Mouse (Mus musculus) adrenal gland, postnatal 14 days (tissue): ENCODE measurements around the gene Fam214a. TPM values are rescaled to one million over a fixed set of nuclear protein-coding genes. Genes with fewer than 3 reads are reported as not detected.
A peak's percentile ranks its signal among the peaks of the same experiment; 100 is the strongest.

ENCODE experiments used
- DNase-seq: peaks from one replicate; pipeline ENCODE4 v3.0.0; 2021; ENCODE audit warnings: mixed read lengths
- long read RNA-seq, 2 experiments: library from polyadenylated mRNA; stranded (forward); transcript quantifications; one replicate each; pipeline ENCODE4 v2.0.0; 2021
- total RNA-seq: library from RNA; stranded (reverse); gene quantifications from 2 replicates; pipeline ENCODE4 v1.2.3, GENCODE M21; 2021

Gene Fam214a
- total RNA-seq = 80.4 and 93.0 TPM in 2 replicates
- long read RNA-seq, experiment 1, full-length matches to known transcripts = 13 of 34 reads
- long read RNA-seq, experiment 1, partial matches to known transcripts = 13 of 34 reads
- long read RNA-seq, experiment 1, other reads (novel, unspliced or antisense) = 8 of 34 reads
- long read RNA-seq, experiment 2, full-length matches to known transcripts = 33 of 55 reads
- long read RNA-seq, experiment 2, partial matches to known transcripts = 17 of 55 reads
- long read RNA-seq, experiment 2, other reads (novel, unspliced or antisense) = 5 of 55 reads

GRCm38 (mm10) chr9:74952756-74953247 lies at the start of gene Fam214a:
TSS of gene Fam214a (plus strand) at chr9:74952884.
- DNase-seq = peak; percentile 96

GRCm38 (mm10) chr9:74904866-74905508 lies 47.7 kb upstream of the Fam214a start:
- peak; percentile 87 for DNase-seq

DNA sequence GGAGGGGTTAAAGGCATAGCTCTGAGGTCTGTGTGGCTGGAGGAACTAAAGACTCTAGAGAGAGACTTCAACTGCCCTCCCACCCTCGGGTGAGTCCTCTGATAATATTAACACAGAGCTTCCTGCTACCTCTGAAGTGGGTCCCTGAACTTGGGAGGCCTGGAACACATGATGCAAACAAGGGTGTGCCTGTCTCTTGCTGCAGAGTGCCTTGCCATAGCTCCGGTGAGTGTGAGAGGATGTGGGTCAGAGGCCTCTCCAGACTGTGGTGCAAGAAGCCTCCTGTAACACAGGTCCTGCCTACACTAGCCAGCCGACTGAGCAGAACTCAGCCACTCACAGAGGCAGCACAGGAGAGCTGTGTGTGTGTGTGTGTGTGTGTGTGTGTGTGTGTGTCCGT lies 45.7 kb upstream of the Fam214a start:
- peak; percentile 59 for DNase-seq

DNA sequence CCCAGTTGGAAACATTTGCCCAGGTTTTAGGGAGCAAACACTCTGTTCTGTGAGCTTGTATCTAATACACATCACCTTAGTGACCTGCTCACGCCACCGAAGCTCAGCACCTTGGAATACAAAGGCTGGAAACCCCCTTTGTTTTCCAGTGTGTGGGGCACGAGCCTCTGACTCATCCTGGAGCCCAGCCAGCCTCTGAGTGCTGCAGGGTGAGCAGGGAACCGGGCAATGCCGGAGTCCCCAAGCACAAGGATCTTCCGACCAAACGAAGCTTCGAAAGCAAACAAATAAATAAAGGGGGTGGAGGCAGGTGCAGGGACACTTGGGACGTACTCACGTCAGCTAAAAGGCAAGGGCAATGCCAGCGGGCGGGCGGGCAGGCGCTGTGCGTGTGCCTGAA lies 43.4 kb upstream of the Fam214a start:
- peak; percentile 90 for DNase-seq

- no peak for DNase-seq
These were observed 42.4 kb upstream of the Fam214a start for GRCm38 (mm10) chr9:74910226-74910759.

- DNase-seq = peak; percentile 70
These were observed 41.3 kb upstream of the Fam214a start for GRCm38 (mm10) chr9:74911430-74911829.

GRCm38 (mm10) chr9:74911919-74912318 lies 40.8 kb upstream of the Fam214a start:
- peak; percentile 24 for DNase-seq

DNA sequence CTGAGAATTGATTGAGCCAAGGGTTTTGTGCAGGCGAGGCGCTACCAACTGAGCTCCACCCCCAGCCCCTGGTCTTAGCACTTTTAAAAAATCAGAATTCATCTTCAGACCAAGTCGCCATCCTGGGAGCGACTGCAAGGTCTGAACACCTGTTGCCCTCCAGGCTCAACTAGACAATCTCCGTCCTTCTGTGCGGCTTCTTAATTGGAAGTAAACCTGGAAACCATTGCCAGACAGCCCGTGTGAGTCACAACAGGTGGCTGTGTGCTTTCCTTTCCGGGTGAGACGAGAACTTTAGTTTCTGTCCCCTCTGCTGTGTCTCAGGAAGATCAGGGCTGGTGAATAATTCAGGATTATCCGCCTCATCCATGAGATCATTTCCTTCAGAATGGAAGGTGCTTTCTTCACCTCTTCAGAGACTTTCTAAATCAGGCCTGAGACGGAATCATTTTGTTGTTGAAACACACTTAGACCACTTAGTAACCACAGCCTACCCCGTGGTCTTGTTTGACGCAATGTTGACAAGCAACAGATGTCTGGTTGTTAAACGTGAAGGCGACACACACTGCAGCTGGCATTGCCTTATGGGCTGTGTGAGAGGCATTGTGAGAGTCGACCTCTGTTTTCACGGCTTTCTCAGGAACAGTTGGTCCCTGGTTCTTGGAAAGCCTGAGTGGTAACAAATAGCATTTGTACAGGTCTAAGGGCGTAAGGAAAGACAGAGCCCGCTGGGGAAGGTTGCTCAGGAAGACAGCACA lies 39.9 kb upstream of the Fam214a start:
- DNase-seq = no peak

- no peak for DNase-seq
These were observed 37.1 kb upstream of the Fam214a start for GRCm38 (mm10) chr9:74915611-74916010.

- no peak for DNase-seq
These were observed 32.2 kb upstream of the Fam214a start for GRCm38 (mm10) chr9:74920450-74920849.

GRCm38 (mm10) chr9:74921422-74921821 lies 31.3 kb upstream of the Fam214a start:
- no peak for DNase-seq

DNA sequence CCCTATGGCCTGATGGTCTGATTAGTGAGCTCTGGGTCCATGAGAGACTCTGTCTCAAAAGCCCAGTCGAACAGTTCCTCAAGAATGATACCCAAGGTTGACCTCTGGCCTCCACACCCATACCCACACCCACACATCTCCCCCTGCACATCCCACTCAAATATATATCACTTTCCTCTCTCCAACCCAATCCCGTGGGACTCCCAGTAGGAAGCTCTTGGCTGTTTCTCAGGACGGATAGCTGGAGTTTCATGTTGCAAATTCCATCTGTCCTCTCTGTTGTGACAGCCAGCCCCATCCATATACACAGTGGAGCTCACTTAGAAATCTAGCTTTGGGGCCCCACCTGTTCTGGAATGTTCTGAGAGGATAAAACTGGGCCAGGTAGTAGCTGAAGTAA lies 29.8 kb upstream of the Fam214a start:
- DNase-seq = no peak

DNA sequence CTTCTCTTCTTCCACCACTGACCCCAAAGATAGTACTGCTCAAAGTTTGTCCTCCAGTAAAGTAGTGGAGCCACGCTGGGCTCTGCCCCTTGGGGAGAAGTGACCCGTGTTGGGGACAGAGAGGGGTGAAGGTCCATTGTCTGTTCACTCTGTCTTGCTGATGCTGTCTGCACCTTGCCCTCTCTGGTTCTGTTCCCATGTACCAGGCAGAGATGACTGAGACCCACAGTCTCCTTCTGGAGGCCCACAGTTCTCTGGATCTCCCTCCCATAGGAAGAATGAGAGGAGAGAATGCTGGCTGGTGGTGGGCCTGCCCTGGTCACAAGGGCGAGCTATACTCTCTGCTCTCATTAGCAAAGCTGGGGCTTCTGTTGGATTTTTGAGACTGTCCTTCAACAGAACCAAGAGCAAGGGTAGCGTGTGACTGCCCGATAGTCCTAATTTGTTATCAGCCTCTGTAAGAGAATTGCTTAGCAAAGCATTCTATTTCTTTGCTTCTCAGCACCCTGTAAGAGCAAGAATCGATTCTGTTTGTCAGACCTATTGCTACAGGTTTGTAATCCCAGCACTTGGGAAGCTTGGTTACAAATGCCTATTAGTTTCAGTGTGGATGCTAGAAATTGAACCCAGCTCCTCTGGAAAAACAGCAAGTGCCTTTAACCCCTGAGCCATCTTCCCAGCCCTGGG lies 29.2 kb upstream of the Fam214a start:
- DNase-seq = no peak

- DNase-seq = peak; percentile 50
These were observed 27.4 kb upstream of the Fam214a start for GRCm38 (mm10) chr9:74925220-74925769.

DNA sequence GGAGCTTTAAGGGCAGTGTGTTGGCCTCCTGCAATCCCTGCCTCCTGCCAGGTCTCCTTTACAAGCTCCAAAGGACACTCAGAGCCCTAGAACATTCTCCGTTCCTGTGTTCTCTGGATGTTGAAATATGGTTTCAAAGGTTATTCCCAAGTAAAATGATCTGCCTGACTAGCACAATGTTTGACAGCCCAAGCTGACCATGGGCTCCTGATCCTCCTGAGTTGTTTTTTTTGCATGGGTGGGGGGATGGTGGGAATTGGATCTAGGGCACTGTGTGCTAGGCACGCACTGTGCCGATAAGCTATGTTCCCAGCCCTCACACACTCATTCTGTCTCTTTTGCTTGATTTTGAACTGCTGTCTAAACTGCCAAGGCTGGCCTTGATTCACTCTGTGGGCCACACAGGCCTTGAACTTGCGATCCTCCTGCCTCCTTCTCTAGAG lies 22.7 kb upstream of the Fam214a start:
- DNase-seq = peak; percentile 56

DNA sequence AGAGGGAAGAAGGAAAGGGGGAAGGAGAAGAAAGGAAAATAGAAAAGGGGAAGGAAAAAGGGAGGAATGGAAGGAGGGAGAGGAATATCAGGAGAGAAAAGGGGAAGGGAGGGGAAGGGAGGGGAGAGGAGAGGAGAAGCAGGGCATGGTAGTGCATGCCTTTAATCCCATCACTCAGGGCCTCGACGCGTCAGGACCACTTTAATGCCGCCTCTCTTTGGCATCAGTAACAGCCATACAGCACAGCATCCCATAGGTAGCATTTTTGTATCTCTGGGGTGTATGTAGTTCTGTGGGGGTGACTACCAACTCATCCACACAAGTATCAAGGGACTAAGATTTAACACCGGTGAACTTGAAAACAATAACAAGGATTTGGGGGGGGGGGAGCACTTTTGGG lies 22.0 kb upstream of the Fam214a start:
- DNase-seq = no peak

DNA sequence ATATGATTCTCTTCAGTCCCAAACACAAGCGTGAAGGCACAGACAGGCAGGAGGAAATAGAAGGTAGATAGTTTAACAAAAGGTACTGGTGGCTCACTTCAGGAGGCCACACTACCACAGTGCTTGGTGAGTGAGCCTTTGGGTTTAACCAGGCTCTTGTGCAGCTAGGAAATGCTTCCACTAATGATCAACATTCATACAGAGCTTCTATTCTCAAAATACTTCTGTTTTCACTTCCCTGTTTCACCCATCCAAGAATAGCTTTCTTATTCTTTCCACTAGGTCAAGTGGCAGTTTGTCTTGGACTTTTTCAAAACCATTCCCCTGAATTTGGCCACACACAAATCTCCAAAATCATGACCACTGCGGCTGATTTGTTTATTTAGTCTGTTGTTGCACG lies 17.4 kb upstream of the Fam214a start:
- no peak for DNase-seq

DNA sequence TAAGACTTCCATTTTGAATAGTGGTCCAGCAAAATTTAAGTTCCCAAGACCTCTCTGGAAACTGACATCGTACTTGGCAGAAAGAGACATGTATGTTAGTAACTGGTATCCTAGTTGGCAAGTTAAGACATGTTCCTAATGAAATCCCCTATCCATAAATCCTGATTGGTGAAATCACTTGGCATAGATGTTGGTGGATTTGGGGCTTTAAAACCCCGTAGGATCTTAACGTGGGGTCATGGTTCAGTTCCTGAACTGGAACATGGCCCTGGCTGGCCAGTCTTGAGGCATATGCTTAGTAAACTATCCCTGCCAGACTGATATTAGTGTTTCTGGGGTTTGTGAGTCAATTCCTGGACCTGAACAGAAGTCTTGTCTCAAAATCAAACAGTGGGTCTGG lies 14.9 kb upstream of the Fam214a start:
- no peak for DNase-seq

DNA sequence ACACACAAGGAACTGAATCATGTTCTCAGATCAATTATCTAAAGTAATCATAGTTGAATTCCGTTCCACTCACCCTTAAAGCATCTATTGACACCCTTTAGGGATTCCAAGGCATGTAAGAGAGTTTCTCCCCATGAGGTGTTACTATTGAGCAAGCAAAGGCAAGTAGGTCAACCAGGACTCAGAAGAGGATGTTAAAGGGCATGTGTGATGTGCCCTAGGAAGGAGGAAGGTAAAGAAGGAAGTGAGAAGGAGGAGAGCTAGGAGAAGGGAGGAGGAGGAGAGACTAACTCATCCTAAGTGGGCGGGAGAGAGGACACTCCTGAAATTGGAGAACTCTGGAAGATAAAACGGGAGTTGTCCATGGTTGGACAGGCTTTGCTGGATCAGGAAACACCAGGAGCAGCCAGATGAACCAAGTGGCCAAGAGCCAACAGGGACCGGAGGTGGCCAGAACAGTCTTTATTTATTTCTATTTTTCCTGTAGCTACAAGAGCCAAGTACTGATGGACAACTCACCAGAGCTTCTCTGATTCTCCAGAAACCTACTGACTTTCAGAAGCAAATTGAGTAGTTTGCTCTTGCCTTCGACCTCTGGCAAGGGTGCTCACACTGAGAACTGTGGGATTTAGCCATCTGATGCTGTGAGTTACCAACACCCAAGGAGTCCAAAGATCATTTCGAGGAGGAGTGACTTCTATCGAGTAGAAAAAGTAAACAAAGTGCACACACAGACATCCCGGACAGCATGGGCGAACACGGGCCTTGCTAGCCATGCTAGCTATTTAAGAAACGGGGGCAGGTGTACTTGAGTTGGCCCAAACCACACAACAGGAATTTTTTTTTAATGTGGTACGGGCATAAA lies 13.8 kb upstream of the Fam214a start:
- DNase-seq = peak; percentile 39

GRCm38 (mm10) chr9:74946713-74947402 lies 5.8 kb upstream of the Fam214a start:
- no peak for DNase-seq
